Mouse (Mus musculus) spleen, adult 12 weeks (tissue): Measurements from ENCODE around the gene Fam217a.
"Not testable (repeated sequence)": the region's sequence is repeated elsewhere in the genome, so short reads cannot be mapped to it uniquely, and the experiment has no call there.

Experiments used
- DNase-seq: peaks from one replicate; pipeline ENCODE4 v3.0.0; 2022; ENCODE audit warnings: low spot score

Gene Fam217a

GRCm38 (mm10) chr13:34924210-34924609 lies at the start of gene Fam217a, which contains the start of gene 4933417A18Rik:
TSS of gene Fam217a (minus strand) at chr13:34924310.
TSS of gene 4933417A18Rik (plus strand) at chr13:34924409.
- DNase-seq = no peak

DNA sequence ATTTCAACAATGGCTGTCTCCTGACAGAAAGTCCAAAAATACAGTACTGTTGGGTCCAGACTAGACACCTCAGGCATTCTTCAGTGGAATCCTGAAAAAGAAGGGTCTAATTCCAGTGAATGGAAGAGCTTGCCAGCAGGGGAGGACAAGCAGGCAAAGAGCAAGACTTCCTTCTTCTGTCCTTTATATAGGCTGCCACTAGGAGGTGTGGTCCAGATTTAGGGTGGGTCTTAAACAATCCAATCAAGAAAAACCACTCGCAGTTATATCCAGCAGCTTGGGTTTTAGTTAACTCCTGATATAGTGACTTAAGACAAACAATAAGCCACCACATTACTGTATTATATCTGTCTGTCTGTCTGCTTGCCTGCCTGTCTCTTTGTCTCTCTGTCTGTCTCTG lies 49.7 kb upstream of the Fam217a start:
- DNase-seq = no peak

GRCm38 (mm10) chr13:34973149-34973548 lies 49.0 kb upstream of the Fam217a start:
- no peak for DNase-seq

DNA sequence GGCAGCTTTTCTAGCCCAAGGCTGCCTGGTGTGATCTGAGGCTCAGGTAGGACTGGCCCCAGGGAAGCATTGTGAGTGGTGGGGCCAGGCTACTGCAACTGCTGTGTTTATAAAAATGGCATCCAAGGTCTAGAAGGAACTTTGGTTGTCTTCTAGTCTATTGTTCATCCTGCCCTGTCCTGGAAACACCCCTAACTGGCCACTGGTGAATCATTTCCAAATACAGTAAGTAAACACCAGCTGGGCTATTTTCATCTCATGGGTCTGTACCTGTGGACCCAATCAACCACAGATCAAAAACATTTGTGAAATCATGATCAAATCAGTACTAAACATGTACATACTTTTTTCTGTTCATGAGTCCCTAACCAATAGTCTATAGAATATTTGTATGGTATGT lies 48.3 kb upstream of the Fam217a start:
- DNase-seq = not testable (repeated sequence)

DNA sequence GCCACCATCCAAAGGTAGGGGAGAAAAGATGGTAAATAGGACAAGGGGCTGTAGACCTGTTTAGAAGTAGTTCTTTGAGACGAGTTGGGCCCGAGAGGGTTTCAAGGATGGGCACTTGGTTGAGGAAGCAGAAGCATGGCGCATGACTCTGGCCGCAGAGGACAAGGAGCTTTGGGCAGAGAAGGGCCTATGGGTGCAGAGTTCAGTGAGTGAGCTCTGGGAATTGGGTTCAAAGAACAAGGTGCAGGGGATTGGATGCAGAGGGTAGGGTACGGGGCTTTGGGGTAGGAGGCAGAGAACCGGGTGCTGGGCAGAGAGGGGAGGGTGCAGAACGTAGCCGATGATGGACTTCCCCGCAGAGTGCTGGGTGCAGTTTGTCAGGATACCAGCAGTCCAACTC lies 41.5 kb upstream of the Fam217a start:
- not testable (repeated sequence) for DNase-seq

GRCm38 (mm10) chr13:34964866-34965265 lies 40.8 kb upstream of the Fam217a start:
- no peak for DNase-seq

- no peak for DNase-seq
These were observed 40.3 kb upstream of the Fam217a start for GRCm38 (mm10) chr13:34964419-34964818.

DNA sequence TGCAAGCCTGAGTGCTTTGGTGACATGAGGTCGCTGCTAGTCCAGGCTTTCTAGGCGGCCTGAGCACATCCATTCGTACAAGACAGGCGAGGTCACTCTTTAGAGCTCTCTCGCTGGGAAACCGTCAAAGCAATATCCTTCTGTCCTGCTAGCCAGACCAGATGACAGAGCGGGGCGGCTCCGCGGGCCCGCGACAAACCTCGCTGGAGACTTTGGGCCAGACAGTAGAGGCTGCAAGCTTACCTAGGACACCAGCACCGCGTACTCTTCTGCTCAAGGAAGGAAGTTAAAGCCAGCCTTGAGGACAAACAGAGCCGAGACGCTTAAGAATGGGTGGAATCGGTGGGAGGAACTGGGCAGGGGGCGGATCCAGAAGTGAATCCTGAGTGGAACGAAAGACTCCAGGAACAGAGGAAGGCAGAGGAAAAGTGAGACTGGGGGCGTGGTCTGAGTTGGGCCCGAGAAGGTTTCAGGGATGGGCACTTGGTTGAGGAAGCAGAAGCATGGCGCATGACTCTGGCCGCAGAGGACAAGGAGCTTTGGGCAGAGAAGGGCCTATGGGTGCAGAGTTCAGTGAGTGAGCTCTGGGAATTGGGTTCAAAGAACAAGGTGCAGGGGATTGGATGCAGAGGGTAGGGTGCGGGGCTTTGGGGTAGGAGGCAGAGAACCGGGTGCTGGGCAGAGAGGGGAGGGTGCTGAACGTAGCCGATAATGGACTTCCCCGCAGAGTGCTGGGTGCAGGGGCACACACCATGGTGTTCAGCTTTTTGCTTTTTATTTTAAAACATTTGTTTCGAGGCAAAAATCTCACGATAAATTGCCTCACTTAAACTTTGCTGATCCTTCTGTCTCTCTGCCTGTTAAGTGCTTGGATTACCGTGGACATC lies 39.6 kb upstream of the Fam217a start, which contains the start of gene Eci3:
Gene Eci3, minus strand, starts transcription at position 300 of the 887 bp plus-strand sequence.
- DNase-seq = no peak

DNA sequence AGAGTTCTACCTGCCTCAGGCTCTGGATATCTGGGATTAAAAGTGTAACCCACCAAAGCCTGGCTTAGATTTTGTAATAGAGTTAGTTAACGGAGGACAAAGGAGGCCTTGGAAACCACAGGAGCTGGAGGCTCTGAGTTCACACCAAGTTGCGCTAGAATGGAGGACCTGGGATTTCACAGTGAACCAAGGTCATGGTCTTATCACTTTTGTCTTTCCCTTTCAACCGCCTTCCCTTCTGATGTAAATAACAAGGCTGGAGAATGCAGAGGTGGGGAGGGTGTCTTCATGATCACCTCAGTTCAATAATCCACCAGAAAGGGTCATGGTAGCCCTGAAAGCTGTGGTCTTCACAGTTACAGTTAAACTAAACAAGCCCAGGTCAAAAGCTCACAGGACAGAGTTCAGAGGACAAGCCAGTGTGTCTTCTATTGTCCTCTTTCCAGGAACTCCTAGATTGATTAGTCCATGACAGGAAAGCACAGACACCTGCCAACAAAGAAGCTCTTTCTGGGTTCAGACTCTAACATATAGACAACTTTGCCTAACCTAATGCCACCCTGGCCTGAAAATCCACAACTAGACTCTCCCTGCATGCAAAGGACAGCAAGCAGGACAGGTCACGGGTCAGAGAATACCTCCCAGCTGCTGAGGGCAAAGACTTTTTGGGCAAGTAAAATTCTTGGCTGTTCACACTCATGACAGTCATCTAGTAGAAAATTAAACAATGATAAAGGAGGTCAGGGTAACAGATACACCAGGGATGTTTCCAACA lies 37.1 kb upstream of the Fam217a start:
- no peak for DNase-seq

DNA sequence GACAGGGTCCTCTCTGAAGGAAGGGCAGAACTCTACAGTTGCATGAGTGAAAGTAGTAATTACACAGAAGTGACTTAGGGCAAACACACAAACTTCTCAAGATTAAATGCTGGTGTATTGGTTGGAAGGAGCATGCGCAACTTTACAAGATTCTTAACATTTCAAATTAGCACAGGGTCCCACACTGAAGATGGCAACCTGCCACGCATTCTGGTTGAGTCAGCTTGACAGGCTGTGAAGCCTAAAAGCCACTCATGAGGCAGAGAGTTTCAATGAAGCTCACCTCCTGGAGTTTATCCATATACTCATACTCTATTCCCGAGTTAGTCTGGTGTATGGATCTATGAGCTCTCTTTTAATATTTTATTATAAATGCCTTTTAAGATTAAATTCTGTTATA lies 34.0 kb upstream of the Fam217a start:
- DNase-seq = not testable (repeated sequence)

DNA sequence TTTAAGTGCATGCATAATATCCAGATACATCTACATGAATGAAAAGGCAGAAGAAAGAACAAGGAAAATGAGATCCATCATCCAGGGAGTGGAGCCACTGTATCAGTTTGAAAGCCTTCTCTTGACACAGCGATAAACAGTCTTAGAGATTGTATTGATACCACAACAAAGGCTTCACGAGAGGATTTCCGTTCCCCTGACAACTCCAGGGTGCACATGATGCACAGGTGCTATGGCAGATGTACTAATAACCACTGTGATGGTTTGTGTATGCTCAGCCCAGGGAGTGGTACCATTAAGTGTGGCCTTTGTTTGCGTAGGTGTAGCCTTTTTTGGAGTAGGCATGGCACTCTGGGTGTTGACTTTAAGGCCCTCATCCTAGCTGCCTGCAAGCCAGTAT lies 32.8 kb upstream of the Fam217a start:
- DNase-seq = no peak

- DNase-seq = not testable (repeated sequence)
These were observed 27.3 kb upstream of the Fam217a start for GRCm38 (mm10) chr13:34951437-34951836.

- DNase-seq = no peak
These were observed 18.3 kb upstream of the Fam217a start for GRCm38 (mm10) chr13:34942370-34942769.

GRCm38 (mm10) chr13:34934931-34935644 lies 11.0 kb upstream of the Fam217a start:
- DNase-seq = no peak

- DNase-seq = no peak
These were observed 7.5 kb downstream of the Fam217a start for GRCm38 (mm10) chr13:34916520-34917167.

- no peak for DNase-seq
These were observed 9.5 kb downstream of the Fam217a start for GRCm38 (mm10) chr13:34914614-34915013.

GRCm38 (mm10) chr13:34892871-34893270 lies 31.2 kb downstream of the Fam217a start:
- no peak for DNase-seq

- no peak for DNase-seq
These were observed 47.6 kb downstream of the Fam217a start for GRCm38 (mm10) chr13:34876481-34876880.

GRCm38 (mm10) chr13:34875741-34876445 lies 48.2 kb downstream of the Fam217a start:
- no peak for DNase-seq

DNA sequence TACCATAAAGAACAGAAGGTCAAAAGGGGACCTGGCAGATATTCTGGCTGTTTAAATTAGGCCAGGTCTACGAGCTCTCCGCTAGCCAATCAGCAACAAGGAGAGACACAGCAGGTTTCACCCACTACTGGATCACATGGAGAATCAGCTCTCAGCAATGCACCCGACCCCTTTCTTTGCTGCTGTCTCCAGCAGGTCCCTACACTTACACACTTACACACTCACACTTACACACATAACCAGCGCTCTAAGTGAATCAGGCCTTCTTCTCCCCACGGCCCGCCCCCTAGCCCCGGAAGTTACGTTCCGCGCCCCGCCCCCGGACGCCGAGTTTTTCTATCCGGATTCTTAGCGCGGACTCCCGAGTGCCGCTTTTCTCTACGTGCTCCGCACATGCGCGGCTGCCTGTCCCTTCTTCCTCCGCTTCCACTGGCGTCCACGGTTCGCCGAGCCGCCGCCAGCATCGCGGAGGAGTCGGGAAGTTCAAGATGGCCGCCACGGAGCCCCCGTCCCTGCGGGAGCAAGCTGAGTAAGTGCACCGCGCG lies 48.9 kb downstream of the Fam217a start, which contains the start of gene Prpf4b:
Gene Prpf4b, plus strand, starts transcription at position 137 of the 545 bp plus-strand sequence.
- DNase-seq = peak; percentile 85

DNA sequence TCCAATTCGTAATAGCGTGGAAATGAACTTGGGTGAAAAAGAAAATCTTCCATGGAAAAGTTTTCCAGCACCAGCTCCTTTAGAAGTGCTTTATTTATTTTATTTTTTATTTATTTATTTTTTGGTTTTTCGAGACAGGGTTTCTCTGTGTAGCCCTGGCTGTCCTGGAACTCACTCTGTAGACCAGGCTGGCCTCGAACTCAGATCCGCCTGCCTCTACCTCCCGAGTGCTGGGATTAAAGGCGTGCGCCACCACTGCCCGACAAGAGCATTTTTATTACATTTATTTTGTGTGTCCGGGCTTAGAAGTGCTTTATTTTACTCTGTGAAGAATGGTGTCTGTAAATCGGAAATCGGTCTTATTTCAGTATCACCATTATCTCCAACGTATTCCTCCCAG lies 49.4 kb downstream of the Fam217a start:
- DNase-seq = peak; percentile 12
